Mouse (Mus musculus) A20 (cell line): ENCODE measurements around the gene Atg10.

Experiments
- DNase-seq: peaks from one replicate; pipeline ENCODE4 v3.0.0-alpha.2; 2011; ENCODE audit warnings: low read depth, low spot score

The Atg10 gene

GRCm38 (mm10) chr13:91031836-91032235 lies 191.9 kb downstream of the Atg10 start:
- DNase-seq, result no peak

GRCm38 (mm10) chr13:91023447-91023846 lies 200.3 kb downstream of the Atg10 start:
- DNase-seq, result no peak

- DNase-seq, result no peak
Measured at GRCm38 (mm10) chr13:91011851-91012250, 211.9 kb downstream of the Atg10 start.

- no peak for DNase-seq
Measured at GRCm38 (mm10) chr13:90995034-90995629, 228.6 kb downstream of the Atg10 start.

- no peak for DNase-seq
Measured at GRCm38 (mm10) chr13:90993602-90994001, 230.2 kb downstream of the Atg10 start.

- DNase-seq, result no peak
Measured at GRCm38 (mm10) chr13:90992948-90993347, 230.8 kb downstream of the Atg10 start.

- DNase-seq, result no peak
Measured at GRCm38 (mm10) chr13:90988226-90988625, 235.5 kb downstream of the Atg10 start.

- no peak for DNase-seq
Measured at GRCm38 (mm10) chr13:90985417-90985816, 238.4 kb downstream of the Atg10 start.

GRCm38 (mm10) chr13:90984073-90984472 lies 239.7 kb downstream of the Atg10 start:
- DNase-seq, result no peak

GRCm38 (mm10) chr13:90981798-90982197 lies 242.0 kb downstream of the Atg10 start:
- no peak for DNase-seq

GRCm38 (mm10) chr13:90980878-90981674 lies 242.7 kb downstream of the Atg10 start:
- no peak for DNase-seq

GRCm38 (mm10) chr13:90977057-90977456 lies 246.7 kb downstream of the Atg10 start:
- DNase-seq, result no peak

- no peak for DNase-seq
Measured at GRCm38 (mm10) chr13:90973409-90973808, 250.4 kb downstream of the Atg10 start.

- no peak for DNase-seq
Measured at GRCm38 (mm10) chr13:90970259-90971017, 253.3 kb downstream of the Atg10 start.

- no peak for DNase-seq
Measured at GRCm38 (mm10) chr13:90968940-90969339, 254.8 kb downstream of the Atg10 start.

- peak; percentile 75 for DNase-seq
Measured at GRCm38 (mm10) chr13:90967422-90967821, 256.3 kb downstream of the Atg10 start.

GRCm38 (mm10) chr13:90965996-90966395 lies 257.8 kb downstream of the Atg10 start:
- no peak for DNase-seq

- DNase-seq, result no peak
Measured at GRCm38 (mm10) chr13:90964511-90964910, 259.3 kb downstream of the Atg10 start.

- DNase-seq, result no peak
Measured at GRCm38 (mm10) chr13:90962836-90963760, 260.7 kb downstream of the Atg10 start.

GRCm38 (mm10) chr13:90960591-90960990 lies 263.2 kb downstream of the Atg10 start:
- DNase-seq, result no peak

- no peak for DNase-seq
Measured at GRCm38 (mm10) chr13:90958894-90959293, 264.9 kb downstream of the Atg10 start.
